Mouse (Mus musculus) forebrain, embryonic 10.5 days (tissue): ENCODE measurements around the gene Cisd3. TPM values are rescaled to one million over a fixed set of nuclear protein-coding genes. Genes with fewer than 3 reads are reported as not detected.
A peak's percentile ranks its signal among the peaks of the same experiment; 100 is the strongest.

ENCODE experiments used
- DNase-seq: peaks from one replicate; pipeline ENCODE4 v3.0.0-alpha.2; 2017; ENCODE audit warnings: low spot score; ENCODE audit errors: extremely low spot score
- H3K27ac ChIP-seq: fragments of 300-500 bp; sonication (generic); 2 replicates; pipeline ENCODE4 v1.5.1; 2016; ENCODE audit warnings: mild to moderate bottlenecking
- H3K27me3 ChIP-seq: fragments of 300-500 bp; sonication (generic); 2 replicates; pipeline ENCODE4 v1.6.1; 2016; ENCODE audit warnings: mild to moderate bottlenecking; ENCODE audit not compliant: poor library complexity, severe bottlenecking
- H3K36me3 ChIP-seq: fragments of 300-500 bp; sonication (generic); replicated peaks from 2 replicates; pipeline ENCODE4 v1.6.1; 2016; ENCODE audit warnings: mild to moderate bottlenecking, moderate library complexity
- H3K4me1 ChIP-seq: fragments of 300-500 bp; sonication (generic); 2 replicates; pipeline ENCODE4 v1.6.1; 2016
- H3K4me3 ChIP-seq: fragments of 300-500 bp; sonication (generic); 2 replicates; pipeline ENCODE4 v1.5.1; 2016; ENCODE audit warnings: mild to moderate bottlenecking, moderate library complexity
- H3K9me3 ChIP-seq: fragments of 300-500 bp; sonication (generic); 2 replicates; pipeline ENCODE4 v1.6.1; 2016; ENCODE audit warnings: mild to moderate bottlenecking, moderate library complexity
- WGBS: fragments of 180-500 bp; shearing (Covaris S2); methylation state at CpG from one replicate; pipeline ENCODE4 v1.1.7; 2016; 5-methylcytosine and 5-hydroxymethylcytosine counted together
- polyA plus RNA-seq: library from polyadenylated mRNA; unstranded; fragments of >200 nt; fragmentation: Nextera tagmentation; extraction: Ambion mirVana; gene quantifications from 2 replicates; pipeline ENCODE4 v1.2.1, GENCODE M21; 2016

Cisd3 gene
- polyA plus RNA-seq, 1 experiment from 2014 or later: 17.0 TPM

DNA sequence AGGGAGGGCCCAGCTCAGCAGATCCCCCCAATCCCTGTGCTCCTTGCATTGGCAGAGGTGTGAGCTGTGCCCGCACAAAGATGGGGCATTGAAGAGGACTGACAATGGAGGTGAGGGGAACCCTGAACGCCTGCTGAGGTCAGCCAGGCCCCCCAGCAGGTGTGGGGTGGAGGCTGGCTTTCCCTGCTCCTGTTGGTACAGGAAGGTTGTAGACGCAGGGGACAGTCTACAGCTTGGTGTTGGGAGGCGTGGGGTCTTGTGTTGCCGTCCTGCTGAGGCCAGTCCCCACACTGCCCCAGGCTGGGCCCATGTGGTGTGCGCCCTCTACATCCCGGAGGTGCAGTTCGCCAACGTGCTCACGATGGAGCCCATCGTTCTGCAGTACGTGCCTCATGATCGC lies 20.2 kb upstream of the Cisd3 start:
- Histone ChIP-seq H3K27me3 (peaks cover 22% of the 10 kb centered on the region), H3K9me3 (peaks cover 4% of the 10 kb centered on the region; the same call in 1 of the 2 replicates), H3K4me3 (peak overlapping the region; percentile 94), H3K36me3 (peaks cover 56% of the 10 kb centered on the region), H3K4me1 (peaks cover 74% of the 10 kb centered on the region), H3K27ac (0 out of 2 replicates have a peak overlapping the region, but pooled peaks have one; percentile 44)
- WGBS: 89% methylated on average over 13 of the region's 13 CpGs
- DNase-seq: no peak

DNA sequence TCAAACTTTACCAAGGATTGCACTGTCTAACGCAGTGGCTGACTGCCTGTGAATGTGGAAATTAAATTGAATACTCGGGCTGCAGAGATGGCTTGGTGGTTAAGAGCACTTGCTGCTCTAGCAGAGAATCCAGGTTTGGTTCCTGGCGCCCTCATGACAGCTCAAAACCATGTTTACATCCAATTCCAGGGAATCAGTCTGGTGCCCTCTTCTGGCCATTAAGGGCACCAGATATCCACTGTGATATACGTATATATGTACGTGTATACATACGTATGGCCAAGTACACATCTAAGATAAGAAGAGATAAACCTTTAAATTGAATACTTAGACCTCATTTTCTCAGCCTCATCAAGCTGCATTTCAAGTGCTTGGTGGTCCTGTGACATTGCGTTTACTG lies 19.4 kb upstream of the Cisd3 start:
- peak overlapping the region; percentile 94; the same call in 1 of the 2 replicates for H3K4me3 ChIP-seq
- no peak for DNase-seq
- H3K9me3 ChIP-seq: peaks cover 4% of the 10 kb centered on the region; the same call in 1 of the 2 replicates
- peaks cover 14% of the 10 kb centered on the region for H3K27me3 ChIP-seq
- H3K36me3 ChIP-seq: peaks cover 64% of the 10 kb centered on the region
- peaks cover 73% of the 10 kb centered on the region for H3K4me1 ChIP-seq
- 91% methylated on average over 7 of the region's 7 CpGs for WGBS
- H3K27ac ChIP-seq: no peak overlapping the region

DNA sequence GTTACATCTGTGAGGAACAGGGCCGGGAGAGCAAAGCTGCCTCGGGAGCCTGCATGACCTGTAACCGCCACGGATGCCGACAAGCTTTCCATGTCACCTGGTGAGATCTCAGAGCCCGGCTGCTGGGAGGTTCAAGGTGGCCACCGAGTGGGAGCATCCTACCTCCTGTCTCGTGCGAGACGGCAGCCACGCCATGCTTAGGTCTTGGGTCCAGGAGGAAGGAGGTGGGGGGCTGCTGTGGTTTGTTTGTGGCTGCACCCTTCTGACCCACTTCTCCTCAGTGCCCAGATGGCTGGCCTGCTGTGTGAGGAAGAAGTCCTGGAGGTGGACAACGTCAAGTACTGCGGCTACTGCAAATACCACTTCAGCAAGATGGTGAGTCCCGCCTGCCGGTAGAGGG lies 18.8 kb upstream of the Cisd3 start:
- Histone ChIP-seq H3K27me3 (peaks cover 8% of the 10 kb centered on the region), H3K27ac (no peak overlapping the region), H3K9me3 (peaks cover 4% of the 10 kb centered on the region; the same call in 1 of the 2 replicates), H3K36me3 (peaks cover 70% of the 10 kb centered on the region), H3K4me3 (peak overlapping the region; percentile 10; the same call in 1 of the 2 replicates), H3K4me1 (peaks cover 67% of the 10 kb centered on the region)
- 94% methylated on average over 15 of the region's 15 CpGs for WGBS
- DNase-seq: no peak

DNA sequence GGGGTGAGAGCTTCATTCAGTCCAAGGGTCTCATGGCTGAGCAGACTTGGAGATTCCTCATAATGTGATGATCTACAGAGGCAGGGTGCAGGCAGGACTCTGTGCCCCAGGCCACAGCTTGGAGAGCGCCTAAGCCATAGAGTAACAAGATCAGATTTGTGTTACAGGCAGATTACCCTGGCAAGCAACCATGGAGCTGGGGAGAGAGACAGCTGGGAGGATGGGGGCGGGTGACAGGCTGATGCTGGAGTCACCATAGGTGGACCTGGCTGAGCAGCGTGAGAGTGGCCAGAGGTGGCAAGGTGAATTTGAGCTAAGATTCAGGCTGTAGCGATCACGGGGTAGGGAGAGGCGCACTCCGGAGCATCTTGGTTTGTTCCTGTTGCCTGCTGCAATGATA lies 17.5 kb upstream of the Cisd3 start:
- Histone ChIP-seq H3K27ac (no peak overlapping the region), H3K9me3 (peaks cover 4% of the 10 kb centered on the region; the same call in 1 of the 2 replicates), H3K36me3 (peaks cover 84% of the 10 kb centered on the region), H3K27me3 (no peaks in the 10 kb centered on the region), H3K4me1 (peaks cover 56% of the 10 kb centered on the region), H3K4me3 (no peak overlapping the region)
- no peak for DNase-seq
- WGBS: 93% methylated on average over 7 of the region's 7 CpGs

DNA sequence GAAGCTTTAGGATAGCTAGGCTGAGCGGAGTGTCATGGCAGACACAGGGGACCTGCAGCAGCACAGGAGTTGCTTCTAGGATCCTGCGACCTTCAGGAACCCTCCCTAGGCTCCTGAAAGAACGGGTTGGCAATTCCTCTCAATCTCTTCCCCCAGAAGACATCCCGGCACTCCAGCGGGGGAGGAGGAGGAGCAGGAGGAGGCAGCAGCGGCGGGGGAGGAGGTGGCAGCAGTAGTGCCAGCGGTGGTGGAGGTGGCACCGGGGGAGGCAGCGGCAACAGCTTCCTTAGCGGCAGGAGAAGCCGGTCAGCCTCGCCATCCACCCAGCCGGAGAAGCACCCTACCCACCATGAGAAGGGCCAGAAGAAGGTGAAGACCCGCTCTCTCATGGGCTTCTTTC lies 16.4 kb upstream of the Cisd3 start:
- H3K9me3 ChIP-seq: peaks cover 4% of the 10 kb centered on the region; the same call in 1 of the 2 replicates
- no peak for DNase-seq
- H3K36me3 ChIP-seq: peaks cover 95% of the 10 kb centered on the region
- peaks cover 47% of the 10 kb centered on the region for H3K4me1 ChIP-seq
- peak overlapping the region; percentile 60; the same call in 1 of the 2 replicates for H3K27ac ChIP-seq
- H3K27me3 ChIP-seq: no peaks in the 10 kb centered on the region
- H3K4me3 ChIP-seq: peak overlapping the region; percentile 10; the same call in 1 of the 2 replicates
- WGBS: 54% methylated on average over 15 of the region's 15 CpGs

DNA sequence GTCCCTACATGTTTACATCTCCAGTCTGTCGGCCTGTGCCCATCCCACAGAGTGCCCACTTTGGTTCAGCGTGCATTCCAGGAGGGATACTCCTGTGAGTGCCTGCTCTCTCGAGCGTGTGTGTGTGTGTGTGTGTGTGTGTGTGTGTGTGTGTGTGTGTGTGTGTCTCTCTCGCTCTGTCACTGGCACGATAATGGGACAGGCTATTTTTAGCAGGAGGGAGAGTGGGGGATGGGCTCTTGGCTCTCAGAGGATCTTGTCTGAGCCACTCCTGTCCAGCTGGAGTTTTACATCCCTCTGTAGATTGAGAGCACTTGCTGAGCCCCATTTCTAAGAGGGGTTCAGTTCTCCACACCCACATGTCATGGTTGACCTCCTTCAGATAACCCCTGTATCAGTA lies 15.8 kb upstream of the Cisd3 start:
- Histone ChIP-seq H3K36me3 (peaks cover 100% of the 10 kb centered on the region), H3K27ac (peak overlapping the region; percentile 48; the same call in 1 of the 2 replicates), H3K9me3 (peaks cover 4% of the 10 kb centered on the region; the same call in 1 of the 2 replicates), H3K27me3 (no peaks in the 10 kb centered on the region), H3K4me3 (peak overlapping the region; percentile 10; the same call in 1 of the 2 replicates), H3K4me1 (peaks cover 41% of the 10 kb centered on the region)
- 32% methylated on average over 6 of the region's 6 CpGs for WGBS
- DNase-seq: no peak

DNA sequence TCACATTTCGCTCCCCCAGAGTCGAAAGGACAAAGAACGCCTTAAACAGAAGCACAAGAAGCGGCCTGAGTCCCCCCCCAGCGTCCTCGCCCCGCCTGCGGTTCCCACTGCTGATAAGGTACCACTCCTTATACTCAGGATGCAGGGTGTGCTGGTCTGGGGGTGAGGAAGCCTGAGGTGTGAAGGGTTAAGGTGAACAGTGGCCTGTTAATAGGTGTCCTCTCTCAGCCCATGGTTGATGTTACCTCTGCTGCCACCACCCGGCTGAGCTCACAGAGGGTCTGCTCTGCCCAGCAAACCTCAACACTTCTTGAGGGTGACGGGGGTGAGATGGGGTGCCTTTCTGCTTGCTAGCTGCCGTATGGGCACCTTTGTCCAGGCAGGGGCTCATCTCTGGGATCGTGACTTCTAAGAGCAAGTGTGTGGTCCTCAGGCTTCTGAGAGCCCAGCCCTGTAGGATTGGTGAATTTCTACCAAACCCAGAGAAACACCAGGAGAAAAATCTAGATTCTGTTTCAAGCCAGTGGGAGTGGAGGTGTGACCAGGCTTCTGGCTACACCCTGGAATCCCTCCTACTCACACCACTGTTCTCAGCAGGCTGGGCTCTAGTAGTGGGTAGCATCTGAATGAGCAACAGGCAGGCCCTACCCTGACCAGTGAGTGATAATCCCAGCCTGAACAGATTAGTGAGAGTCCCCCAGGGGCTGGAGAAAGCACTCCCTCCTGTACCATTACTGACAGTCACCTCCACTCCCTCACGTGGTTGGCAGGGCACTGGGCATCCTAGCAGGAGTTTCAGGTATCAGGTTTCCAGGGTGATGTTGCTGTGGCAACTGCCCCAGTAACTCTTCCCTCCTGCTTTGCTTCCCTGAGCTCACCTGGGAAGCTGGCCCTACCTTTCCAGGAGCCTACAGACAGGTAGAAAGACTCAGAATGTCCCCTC lies 15.1 kb upstream of the Cisd3 start:
- peaks cover 35% of the 10 kb centered on the region for H3K4me1 ChIP-seq
- peaks cover 100% of the 10 kb centered on the region for H3K36me3 ChIP-seq
- H3K9me3 ChIP-seq: peaks cover 2% of the 10 kb centered on the region; the same call in 1 of the 2 replicates
- peak overlapping the region; percentile 48; the same call in 1 of the 2 replicates for H3K27ac ChIP-seq
- DNase-seq: no peak
- H3K27me3 ChIP-seq: no peaks in the 10 kb centered on the region
- 0 out of 2 replicates have a peak overlapping the region, but pooled peaks have one; percentile 10 for H3K4me3 ChIP-seq
- 57% methylated on average over 13 of the region's 13 CpGs for WGBS

GRCm38 (mm10) chr11:97671177-97671527 lies 14.5 kb upstream of the Cisd3 start:
- 41% methylated on average over 2 of the region's 2 CpGs for WGBS
- Histone ChIP-seq H3K4me1 (peaks cover 38% of the 10 kb centered on the region), H3K9me3 (no peaks in the 10 kb centered on the region), H3K4me3 (no peak overlapping the region), H3K36me3 (peaks cover 100% of the 10 kb centered on the region), H3K27me3 (peaks cover 1% of the 10 kb centered on the region; the same call in 1 of the 2 replicates), H3K27ac (no peak overlapping the region)
- DNase-seq: no peak

- no peak for DNase-seq
- no peak overlapping the region for H3K27ac ChIP-seq
- peaks cover 12% of the 10 kb centered on the region; the same call in 1 of the 2 replicates for H3K27me3 ChIP-seq
- H3K36me3 ChIP-seq: peaks cover 100% of the 10 kb centered on the region
- peaks cover 55% of the 10 kb centered on the region for H3K4me1 ChIP-seq
- H3K9me3 ChIP-seq: no peaks in the 10 kb centered on the region
- H3K4me3 ChIP-seq: no peak overlapping the region
- WGBS: 84% methylated on average over 11 of the region's 11 CpGs
Observed at GRCm38 (mm10) chr11:97673148-97673547, 12.5 kb upstream of the Cisd3 start.

GRCm38 (mm10) chr11:97676050-97676754 lies 9.4 kb upstream of the Cisd3 start:
- Histone ChIP-seq H3K36me3 (peaks cover 99% of the 10 kb centered on the region), H3K4me3 (no peak overlapping the region), H3K4me1 (peaks cover 36% of the 10 kb centered on the region), H3K27me3 (peaks cover 14% of the 10 kb centered on the region; the same call in 1 of the 2 replicates), H3K9me3 (no peaks in the 10 kb centered on the region), H3K27ac (peak overlapping the region; percentile 76)
- WGBS: 81% methylated on average over 15 of the region's 15 CpGs
- no peak for DNase-seq

DNA sequence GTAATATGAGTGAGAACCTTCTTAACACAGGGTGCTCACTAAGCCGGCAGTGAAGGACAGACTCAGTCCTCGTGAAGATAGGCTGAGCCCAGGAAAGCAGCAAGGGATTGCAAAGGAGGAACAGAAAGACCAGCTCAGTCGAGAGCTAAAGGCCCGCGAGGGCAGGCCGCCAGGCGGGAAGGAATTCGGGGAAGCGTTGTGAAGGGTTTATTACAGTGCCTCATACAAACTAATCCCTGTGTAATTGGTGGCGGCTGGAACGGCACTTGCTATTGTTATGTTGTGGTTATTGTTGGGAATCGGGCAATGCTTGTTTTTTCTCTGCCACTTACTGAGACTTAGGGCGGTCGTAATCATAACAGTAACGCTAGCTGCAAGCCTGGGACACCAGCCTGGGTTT lies 8.2 kb upstream of the Cisd3 start:
- 43% methylated on average over 15 of the region's 15 CpGs for WGBS
- Histone ChIP-seq H3K4me1 (peaks cover 43% of the 10 kb centered on the region), H3K4me3 (peak overlapping the region; percentile 19; the same call in 1 of the 2 replicates), H3K27ac (peak overlapping the region; percentile 76), H3K27me3 (peaks cover 14% of the 10 kb centered on the region; the same call in 1 of the 2 replicates), H3K36me3 (peaks cover 99% of the 10 kb centered on the region), H3K9me3 (no peaks in the 10 kb centered on the region)
- DNase-seq: peak; percentile 29

DNA sequence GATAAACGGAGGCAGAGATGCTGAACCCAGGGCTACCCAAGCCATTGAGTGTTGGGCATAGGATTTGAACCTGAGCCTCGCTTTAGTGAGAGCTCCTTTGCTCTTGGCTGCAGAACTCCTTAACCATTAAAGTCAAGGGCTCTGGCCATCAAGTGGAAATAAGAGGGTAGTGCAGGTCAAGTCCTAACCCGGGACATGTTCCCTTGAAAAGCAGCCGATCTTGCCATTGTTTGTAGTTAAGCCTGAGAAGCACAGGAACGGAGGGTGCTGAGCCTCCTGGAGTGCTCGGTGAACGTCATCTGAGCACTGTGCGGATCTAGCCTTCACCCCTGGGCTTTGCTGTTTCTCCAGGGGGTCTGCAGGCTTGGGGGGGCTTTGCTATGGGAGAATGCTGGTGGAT lies 7.8 kb upstream of the Cisd3 start:
- Histone ChIP-seq H3K9me3 (no peaks in the 10 kb centered on the region), H3K36me3 (peaks cover 98% of the 10 kb centered on the region), H3K4me1 (peaks cover 44% of the 10 kb centered on the region), H3K27ac (peak overlapping the region; percentile 76), H3K27me3 (peaks cover 14% of the 10 kb centered on the region; the same call in 1 of the 2 replicates), H3K4me3 (peak overlapping the region; percentile 19; the same call in 1 of the 2 replicates)
- no peak for DNase-seq
- WGBS: 27% methylated on average over 8 of the region's 8 CpGs
